Mouse (Mus musculus) olfactory bulb, adult 2 months (tissue): ENCODE results near the gene Ceacam2.

Source experiments
- CTCF ChIP-seq: fragments of 200-500 bp; IDR thresholded peaks from 2 replicates; pipeline ENCODE4 v1.5.1; 2012; ENCODE audit warnings: low read depth, mild to moderate bottlenecking, low read length, moderate library complexity; ENCODE audit not compliant: insufficient read depth
- POLR2A ChIP-seq: fragments of 200-500 bp; IDR thresholded peaks from 2 replicates; pipeline ENCODE4 v1.6.1; 2012; ENCODE audit warnings: mild to moderate bottlenecking, low read depth, low read length, moderate library complexity; ENCODE audit not compliant: insufficient read depth

GRCm38 (mm10) chr7:25530837-25531236 lies 8.8 kb downstream of the Ceacam2 start:
- TF ChIP-seq CTCF (no peak), POLR2A (no peak)
